Mouse (Mus musculus) granulocyte monocyte progenitor cell, adult 5-6 weeks (primary cell): ENCODE results near the gene Ddx3x. TPM values are rescaled to one million over a fixed set of nuclear protein-coding genes. Genes with fewer than 3 reads are reported as not detected.
"Not testable (repeated sequence)": the region's sequence is repeated elsewhere in the genome, so short reads cannot be mapped to it uniquely, and the experiment has no call there.

Source experiments
- ATAC-seq: replicated peaks from 2 replicates; pipeline ENCODE4 v1.8.0; 2016; ENCODE audit warnings: mild to moderate bottlenecking, moderate TSS enrichment, inconsistent platforms; ENCODE audit not compliant: poor library complexity, severe bottlenecking
- total RNA-seq, 2 experiments: library from RNA; stranded (forward) in 1 of 2; stranded (reverse) in 1 of 2; fragments of 200-712, 200-1000 nt in 1 of 2; fragments of >200 nt in 1 of 2; fragmentation: Nextera tagmentation in 1 of 2; gene quantifications; 2 replicates each; pipeline ENCODE4 v1.2.3; 2014 to 2017

Ddx3x gene
- total RNA-seq, 2 experiments from 2014 or later: 150 to 451 TPM

GRCm38 (mm10) chrX:13280037-13280408, 747 bp upstream of the Ddx3x start:
- ATAC-seq: no peak

DNA sequence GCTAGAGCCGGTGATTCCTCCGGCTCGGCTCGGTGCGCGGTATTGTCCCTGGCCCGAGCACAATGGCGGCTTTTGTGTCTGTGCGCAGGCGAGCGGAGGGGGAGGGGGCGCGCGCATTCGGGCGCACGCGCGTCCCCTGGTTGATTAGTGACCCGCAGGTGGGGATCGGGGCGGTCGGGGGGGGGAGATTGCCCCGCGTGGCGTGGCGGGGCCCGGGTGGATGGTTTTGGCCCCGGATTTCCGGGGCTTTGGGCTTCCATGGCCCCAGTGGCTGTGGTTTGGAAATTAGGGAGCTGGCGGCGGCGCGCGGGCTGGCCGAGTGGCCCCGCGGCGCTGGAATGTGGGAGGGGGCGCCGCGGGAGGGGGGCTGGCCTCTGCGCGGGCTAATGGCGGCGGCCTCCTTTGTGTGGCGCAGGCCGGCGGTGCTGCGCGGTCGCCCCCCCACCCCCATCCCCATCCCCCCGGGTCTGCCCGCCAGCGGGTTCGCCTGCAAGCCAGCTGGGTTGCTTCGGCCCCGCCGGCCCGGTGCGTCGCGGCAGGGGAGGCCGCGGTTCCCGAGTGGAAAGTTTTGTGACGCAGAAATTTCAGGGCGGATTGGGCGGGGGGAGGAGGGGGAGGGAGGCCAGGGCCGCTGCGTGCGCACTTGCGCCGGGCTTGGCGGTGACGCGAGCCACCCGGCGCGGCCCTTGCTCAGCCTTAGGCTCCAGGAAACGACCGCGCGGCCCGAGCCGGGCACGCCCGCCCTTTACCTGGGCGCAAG, 739 bp downstream of the Ddx3x start:
- peak; percentile 31 for ATAC-seq

GRCm38 (mm10) chrX:13282089-13282850, 1.5 kb downstream of the Ddx3x start:
- ATAC-seq: no peak

- no peak for ATAC-seq
These were observed 5.0 kb downstream of the Ddx3x start for GRCm38 (mm10) chrX:13285772-13286171.

- peak; percentile 66 for ATAC-seq
These were observed 13.9 kb downstream of the Ddx3x start for GRCm38 (mm10) chrX:13294505-13295228.

DNA sequence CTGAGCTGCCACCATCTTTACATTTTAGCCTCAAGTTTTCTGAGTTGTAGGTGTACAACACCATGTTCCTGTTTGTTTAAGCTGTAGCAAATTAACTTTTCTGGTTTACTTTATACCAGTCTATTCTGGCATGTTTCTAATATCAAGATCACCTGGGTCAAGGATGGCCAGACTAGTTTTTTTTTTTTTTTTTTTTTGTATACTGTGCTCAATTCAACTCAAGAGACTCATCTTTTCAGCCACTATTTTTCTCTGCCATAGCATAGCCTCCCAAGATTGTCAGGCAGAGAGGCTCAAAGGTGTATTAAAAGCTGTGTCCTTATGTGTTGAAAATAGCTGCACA, 14.4 kb downstream of the Ddx3x start:
- no peak for ATAC-seq

- not testable (repeated sequence) for ATAC-seq
These were observed 15.5 kb downstream of the Ddx3x start for GRCm38 (mm10) chrX:13296241-13296640.

DNA sequence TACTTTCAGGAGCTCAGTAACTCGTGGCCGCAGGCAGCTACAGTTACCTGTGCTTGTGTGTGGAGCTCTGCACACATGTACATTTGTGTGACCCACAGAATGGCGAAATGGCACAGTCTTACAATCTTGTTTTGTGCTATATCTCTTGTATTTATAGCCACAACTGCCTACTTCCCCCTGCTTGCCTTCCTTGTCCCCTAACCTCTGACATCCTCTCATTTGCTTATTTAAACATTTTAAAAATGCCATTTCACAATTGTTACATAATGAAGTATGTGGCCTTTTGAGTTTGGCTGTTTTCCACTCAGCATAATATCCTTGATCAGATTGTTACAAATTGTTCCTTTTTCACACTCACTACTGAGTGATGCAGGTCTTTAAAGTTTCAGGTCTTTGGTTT, 25.4 kb downstream of the Ddx3x start:
- ATAC-seq: peak; percentile 92

GRCm38 (mm10) chrX:13311396-13311795, 30.6 kb downstream of the Ddx3x start:
- ATAC-seq: peak; percentile 99

- ATAC-seq: no peak
These were observed 48.8 kb downstream of the Ddx3x start for GRCm38 (mm10) chrX:13329611-13330010.

Other genes starting within 250 kb of the Ddx3x start
- 80.5 and 97.7 TPM in 2 replicates for gene Usp9x, start 209.5 kb upstream of the Ddx3x start, total RNA-seq (2014; fragmentation: Nextera tagmentation)
- 136 and 146 TPM in 2 replicates for gene Usp9x, start 209.5 kb upstream of the Ddx3x start, total RNA-seq (2017)
- not detected in 2 replicates for gene Nyx, start 185.1 kb downstream of the Ddx3x start, total RNA-seq (2014; fragmentation: Nextera tagmentation)
- not detected in 2 replicates for gene Nyx, start 185.1 kb downstream of the Ddx3x start, total RNA-seq (2017)